Mouse (Mus musculus): ENCODE measurements around the gene Cul9. TPM values are rescaled to one million over a fixed set of nuclear protein-coding genes. Genes with fewer than 3 reads are reported as not detected.

The Cul9 gene
- polyA plus RNA-seq, 1 experiment from 2014 or later = 19.7 TPM

- Histone ChIP-seq H3K9ac (ENCODE audit: low read depth, low read length) (peak within 1 kb of the TSS; percentile 99), H3K27me3 (replicated peaks; ENCODE audit: control insufficient read depth, insufficient read depth, low read length) (no peaks in the 10 kb centered on the region), H3K4me1 (ENCODE audit: control insufficient read depth, insufficient read depth, low read depth, low read length) (peaks cover 27% of the 10 kb centered on the region), H3K36me3 (ENCODE audit: control insufficient read depth, insufficient read depth, low read length) (peaks cover 6% of the 10 kb centered on the region), H3K27ac (ENCODE audit: low read depth, low read length) (peak within 1 kb of the TSS; percentile 94), H3K4me3 (ENCODE audit: low read length) (peak within 1 kb of the TSS; percentile 99), H3K9me3 (ENCODE audit: control insufficient read depth, low read length) (no peaks in the 10 kb centered on the region), H3K4me2 (ENCODE audit: low read length) (peak within 1 kb of the TSS; percentile 88)
- ATAC-seq = peak; percentile 96
- WGBS = under 1% methylated on average over 76 of the region's 87 CpGs
These were observed 9.7 kb upstream of the Cul9 start, which contains the start of gene Srf for GRCm38 (mm10) chr17:46555673-46556583. Gene Srf, minus strand, starts transcription at chr17:46556175.

GRCm38 (mm10) chr17:46554977-46555672 lies 8.9 kb upstream of the Cul9 start:
- Histone ChIP-seq H3K4me2 (ENCODE audit: low read length) (peak overlapping the region; percentile 87), H3K9me3 (ENCODE audit: control insufficient read depth, low read length) (no peaks in the 10 kb centered on the region), H3K27me3 (replicated peaks; ENCODE audit: control insufficient read depth, insufficient read depth, low read length) (no peaks in the 10 kb centered on the region), H3K27ac (ENCODE audit: low read depth, low read length) (peak overlapping the region; percentile 94), H3K4me3 (ENCODE audit: low read length) (peak overlapping the region; percentile 99), H3K4me1 (ENCODE audit: control insufficient read depth, insufficient read depth, low read depth, low read length) (peaks cover 27% of the 10 kb centered on the region), H3K36me3 (ENCODE audit: control insufficient read depth, insufficient read depth, low read length) (peaks cover 10% of the 10 kb centered on the region), H3K9ac (ENCODE audit: low read depth, low read length) (peak overlapping the region; percentile 99)
- under 1% methylated on average over 67 of the region's 75 CpGs for WGBS
- ATAC-seq = no peak

GRCm38 (mm10) chr17:46554646-46554976 lies 8.4 kb upstream of the Cul9 start:
- Histone ChIP-seq H3K9me3 (ENCODE audit: control insufficient read depth, low read length) (no peaks in the 10 kb centered on the region), H3K27me3 (replicated peaks; ENCODE audit: control insufficient read depth, insufficient read depth, low read length) (no peaks in the 10 kb centered on the region), H3K4me3 (ENCODE audit: low read length) (peak overlapping the region; percentile 99), H3K27ac (ENCODE audit: low read depth, low read length) (peak overlapping the region; percentile 94), H3K4me2 (ENCODE audit: low read length) (peak overlapping the region; percentile 87), H3K9ac (ENCODE audit: low read depth, low read length) (peak overlapping the region; percentile 99), H3K4me1 (ENCODE audit: control insufficient read depth, insufficient read depth, low read depth, low read length) (peaks cover 27% of the 10 kb centered on the region), H3K36me3 (ENCODE audit: control insufficient read depth, insufficient read depth, low read length) (peaks cover 15% of the 10 kb centered on the region)
- ATAC-seq = no peak
- WGBS = under 1% methylated on average over 11 of the region's 11 CpGs

- Histone ChIP-seq H3K36me3 (ENCODE audit: control insufficient read depth, insufficient read depth, low read length) (peaks cover 16% of the 10 kb centered on the region), H3K27me3 (replicated peaks; ENCODE audit: control insufficient read depth, insufficient read depth, low read length) (no peaks in the 10 kb centered on the region), H3K4me2 (ENCODE audit: low read length) (peak overlapping the region; percentile 87), H3K9me3 (ENCODE audit: control insufficient read depth, low read length) (no peaks in the 10 kb centered on the region), H3K27ac (ENCODE audit: low read depth, low read length) (no peak overlapping the region), H3K4me3 (ENCODE audit: low read length) (peak overlapping the region; percentile 99), H3K9ac (ENCODE audit: low read depth, low read length) (peak overlapping the region; percentile 99), H3K4me1 (ENCODE audit: control insufficient read depth, insufficient read depth, low read depth, low read length) (peaks cover 27% of the 10 kb centered on the region)
- WGBS = 75% methylated on average over 3 of the region's 3 CpGs
- no peak for ATAC-seq
These were observed 7.7 kb upstream of the Cul9 start for GRCm38 (mm10) chr17:46553926-46554325.

GRCm38 (mm10) chr17:46553469-46553868 lies 7.3 kb upstream of the Cul9 start:
- no peak for ATAC-seq
- peak overlapping the region; percentile 80 for H3K27ac ChIP-seq (ENCODE audit: low read depth, low read length)
- H3K9ac ChIP-seq (ENCODE audit: low read depth, low read length) = peak overlapping the region; percentile 99
- H3K4me3 ChIP-seq (ENCODE audit: low read length) = peak overlapping the region; percentile 99
- H3K27me3 ChIP-seq (replicated peaks; ENCODE audit: control insufficient read depth, insufficient read depth, low read length) = no peaks in the 10 kb centered on the region
- no peaks in the 10 kb centered on the region for H3K9me3 ChIP-seq (ENCODE audit: control insufficient read depth, low read length)
- H3K36me3 ChIP-seq (ENCODE audit: control insufficient read depth, insufficient read depth, low read length) = peaks cover 21% of the 10 kb centered on the region
- H3K4me2 ChIP-seq (ENCODE audit: low read length) = peak overlapping the region; percentile 87
- WGBS = 49% methylated on average over 11 of the region's 11 CpGs
- H3K4me1 ChIP-seq (ENCODE audit: control insufficient read depth, insufficient read depth, low read depth, low read length) = peaks cover 27% of the 10 kb centered on the region

GRCm38 (mm10) chr17:46552841-46553423 lies 6.7 kb upstream of the Cul9 start:
- Histone ChIP-seq H3K27ac (ENCODE audit: low read depth, low read length) (peak overlapping the region; percentile 80), H3K4me1 (ENCODE audit: control insufficient read depth, insufficient read depth, low read depth, low read length) (peaks cover 27% of the 10 kb centered on the region), H3K9ac (ENCODE audit: low read depth, low read length) (peak overlapping the region; percentile 99), H3K4me3 (ENCODE audit: low read length) (peak overlapping the region; percentile 99), H3K4me2 (ENCODE audit: low read length) (peak overlapping the region; percentile 87), H3K36me3 (ENCODE audit: control insufficient read depth, insufficient read depth, low read length) (peaks cover 23% of the 10 kb centered on the region), H3K27me3 (replicated peaks; ENCODE audit: control insufficient read depth, insufficient read depth, low read length) (no peaks in the 10 kb centered on the region), H3K9me3 (ENCODE audit: control insufficient read depth, low read length) (no peaks in the 10 kb centered on the region)
- WGBS = under 1% methylated on average over 24 of the region's 24 CpGs
- ATAC-seq = peak; percentile 80

- Histone ChIP-seq H3K27ac (ENCODE audit: low read depth, low read length) (peak overlapping the region; percentile 45; the same call in 1 of the 2 replicates), H3K36me3 (ENCODE audit: control insufficient read depth, insufficient read depth, low read length) (peaks cover 23% of the 10 kb centered on the region), H3K4me2 (ENCODE audit: low read length) (no peak overlapping the region; the same call in 1 of the 2 replicates), H3K9ac (ENCODE audit: low read depth, low read length) (no peak overlapping the region), H3K4me3 (ENCODE audit: low read length) (no peak overlapping the region), H3K9me3 (ENCODE audit: control insufficient read depth, low read length) (no peaks in the 10 kb centered on the region), H3K4me1 (ENCODE audit: control insufficient read depth, insufficient read depth, low read depth, low read length) (peaks cover 27% of the 10 kb centered on the region), H3K27me3 (replicated peaks; ENCODE audit: control insufficient read depth, insufficient read depth, low read length) (no peaks in the 10 kb centered on the region)
- 85% methylated on average over 7 of the region's 7 CpGs for WGBS
- ATAC-seq = no peak
These were observed 6.0 kb upstream of the Cul9 start for GRCm38 (mm10) chr17:46552151-46552550.

- WGBS = 91% methylated on average over 6 of the region's 6 CpGs
- Histone ChIP-seq H3K27me3 (replicated peaks; ENCODE audit: control insufficient read depth, insufficient read depth, low read length) (no peaks in the 10 kb centered on the region), H3K4me2 (ENCODE audit: low read length) (no peak overlapping the region), H3K4me3 (ENCODE audit: low read length) (no peak overlapping the region), H3K27ac (ENCODE audit: low read depth, low read length) (no peak overlapping the region), H3K4me1 (ENCODE audit: control insufficient read depth, insufficient read depth, low read depth, low read length) (peaks cover 32% of the 10 kb centered on the region), H3K9ac (ENCODE audit: low read depth, low read length) (no peak overlapping the region), H3K9me3 (ENCODE audit: control insufficient read depth, low read length) (no peaks in the 10 kb centered on the region), H3K36me3 (ENCODE audit: control insufficient read depth, insufficient read depth, low read length) (peaks cover 23% of the 10 kb centered on the region)
- no peak for ATAC-seq
These were observed 5.2 kb upstream of the Cul9 start for GRCm38 (mm10) chr17:46551369-46551768.

- Histone ChIP-seq H3K9me3 (ENCODE audit: control insufficient read depth, low read length) (no peaks in the 10 kb centered on the region), H3K4me3 (ENCODE audit: low read length) (no peak overlapping the region), H3K27ac (ENCODE audit: low read depth, low read length) (no peak overlapping the region), H3K4me2 (ENCODE audit: low read length) (no peak overlapping the region), H3K36me3 (ENCODE audit: control insufficient read depth, insufficient read depth, low read length) (peaks cover 23% of the 10 kb centered on the region), H3K4me1 (ENCODE audit: control insufficient read depth, insufficient read depth, low read depth, low read length) (peaks cover 33% of the 10 kb centered on the region), H3K27me3 (replicated peaks; ENCODE audit: control insufficient read depth, insufficient read depth, low read length) (no peaks in the 10 kb centered on the region), H3K9ac (ENCODE audit: low read depth, low read length) (no peak overlapping the region)
- 90% methylated on average over 7 of the region's 7 CpGs for WGBS
- no peak for ATAC-seq
These were observed 4.7 kb upstream of the Cul9 start for GRCm38 (mm10) chr17:46550904-46551303.
